Mouse (Mus musculus) kidney, adult 18-20 months (tissue): ENCODE results near the gene Magi3.
A peak's percentile ranks its signal among the peaks of the same experiment; 100 is the strongest.

Source experiments
- DNase-seq: peaks from one replicate; pipeline ENCODE4 v3.0.0; 2021

Magi3 gene

DNA sequence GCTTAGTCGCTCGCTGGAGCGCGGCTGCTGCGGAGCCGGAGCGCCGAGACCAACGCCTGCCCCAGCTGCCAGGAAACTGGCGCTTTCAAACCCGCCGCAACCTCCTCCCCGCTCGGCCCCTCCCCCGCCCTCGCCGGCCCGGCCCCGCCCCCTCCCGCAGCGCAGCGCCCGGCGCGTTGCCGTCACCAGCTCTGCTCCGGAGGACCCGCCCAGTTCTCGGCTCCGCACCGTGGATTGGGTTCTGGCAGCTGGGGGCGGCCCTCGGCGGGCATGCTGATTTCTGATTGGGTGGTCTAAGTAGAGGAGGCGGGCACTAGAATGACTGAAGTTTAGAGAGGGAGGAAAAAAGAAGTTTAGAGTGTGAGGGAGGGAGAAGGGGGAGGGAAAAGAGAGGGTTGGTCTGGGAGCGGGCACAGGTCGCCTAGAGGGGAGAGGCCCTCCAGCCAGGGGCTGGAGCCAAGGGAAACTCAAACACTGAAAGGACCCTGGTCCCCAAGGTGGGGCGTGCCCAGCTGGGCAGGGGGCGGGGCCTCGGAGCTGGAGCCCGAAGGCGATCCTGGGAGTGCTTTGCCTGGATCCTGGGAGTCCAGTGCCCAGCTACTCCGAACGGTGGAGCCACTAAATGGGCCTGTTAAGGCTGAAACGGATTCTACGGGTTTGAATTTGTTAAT lies at the start of gene Magi3:
Gene Magi3, minus strand, starts transcription at position 80 of the 671 bp plus-strand sequence.
- DNase-seq = peak; percentile 96

GRCm38 (mm10) chr3:104264530-104265145 lies 44.5 kb upstream of the Magi3 start:
- no peak for DNase-seq

GRCm38 (mm10) chr3:104260221-104260620 lies 40.0 kb upstream of the Magi3 start:
- no peak for DNase-seq

- DNase-seq = no peak
Observed at GRCm38 (mm10) chr3:104259168-104259567, 39.0 kb upstream of the Magi3 start.

DNA sequence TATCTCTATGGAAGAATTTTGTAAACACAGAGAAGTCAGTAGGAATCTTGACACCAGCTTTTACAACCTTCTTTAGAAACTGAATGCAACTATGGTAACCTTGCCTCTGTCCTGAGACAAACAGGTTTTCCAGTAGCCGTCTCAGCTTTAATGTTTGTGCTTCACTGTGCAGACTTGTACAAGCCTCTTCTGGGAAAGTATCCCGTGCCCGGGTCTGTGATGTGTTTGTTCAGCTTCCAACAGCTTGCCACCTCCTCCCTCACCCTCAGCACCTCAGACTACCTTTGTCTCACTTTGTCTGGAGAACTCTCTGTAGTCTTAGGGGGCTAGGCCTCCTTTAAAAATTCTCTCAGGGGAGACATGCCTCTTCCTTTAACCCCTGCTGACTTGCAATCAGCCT lies 36.9 kb upstream of the Magi3 start:
- no peak for DNase-seq

GRCm38 (mm10) chr3:104253760-104254159 lies 33.6 kb upstream of the Magi3 start:
- no peak for DNase-seq

GRCm38 (mm10) chr3:104247850-104248249 lies 27.7 kb upstream of the Magi3 start:
- DNase-seq = no peak

- DNase-seq = no peak
Observed at GRCm38 (mm10) chr3:104247057-104247456, 26.9 kb upstream of the Magi3 start.

- DNase-seq = no peak
Observed at GRCm38 (mm10) chr3:104244373-104244772, 24.2 kb upstream of the Magi3 start.

DNA sequence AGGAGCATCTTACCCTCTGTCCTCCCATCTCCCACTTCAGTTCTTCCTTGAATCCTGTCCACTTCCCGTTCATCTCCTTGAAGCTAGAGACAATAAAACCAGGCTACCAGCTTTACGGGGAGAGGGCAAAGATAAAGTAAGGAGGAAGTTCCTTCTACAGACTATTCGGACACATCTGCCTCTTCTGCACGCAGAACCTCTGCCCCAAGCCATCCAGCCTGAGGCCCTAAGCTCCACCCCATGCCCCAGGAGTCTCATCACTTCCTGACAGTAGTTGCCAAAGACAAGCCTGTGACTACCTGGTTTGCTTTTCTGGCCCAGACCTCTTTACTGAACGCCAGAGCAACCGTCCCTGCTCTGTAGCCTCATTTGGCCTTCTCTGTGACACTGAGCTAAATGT lies 23.8 kb upstream of the Magi3 start:
- DNase-seq = no peak

DNA sequence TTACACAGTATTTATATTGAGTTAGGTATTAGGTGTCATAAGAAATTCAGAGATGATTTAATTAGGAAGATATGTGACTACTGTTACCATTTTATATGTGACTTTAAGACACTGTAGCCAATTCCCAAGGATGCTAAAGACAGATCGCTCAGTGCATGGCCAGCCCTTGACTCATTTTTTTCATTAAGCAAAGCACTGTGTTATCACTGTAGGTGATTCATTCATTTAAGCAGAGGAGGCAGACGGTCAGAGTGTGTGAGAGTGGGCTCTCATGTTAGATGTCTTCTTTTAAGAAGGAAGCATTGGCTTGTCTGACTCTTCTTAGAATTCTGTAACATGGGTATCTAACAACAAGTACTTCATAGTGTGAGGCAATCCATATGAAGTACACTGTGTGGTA lies 19.6 kb upstream of the Magi3 start:
- DNase-seq = no peak

DNA sequence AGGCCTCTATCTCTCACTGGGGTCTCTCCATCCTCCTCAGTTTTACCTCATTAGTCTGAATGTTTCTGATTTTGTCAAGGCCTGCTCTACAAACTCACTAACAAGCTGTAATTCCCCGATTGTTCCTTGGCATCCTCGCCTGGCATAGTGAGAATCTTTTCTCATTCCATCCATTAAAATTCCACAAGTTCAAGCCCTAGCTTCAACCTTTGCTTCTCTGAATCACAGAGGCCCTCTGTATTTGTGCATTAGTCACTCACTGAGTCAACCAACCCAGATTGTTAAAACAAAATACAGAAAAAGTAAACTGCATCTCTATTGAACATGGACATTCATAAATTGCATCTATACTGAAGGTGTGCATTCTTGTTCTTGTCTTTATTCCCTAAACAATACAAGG lies 19.2 kb upstream of the Magi3 start:
- DNase-seq = no peak

GRCm38 (mm10) chr3:104237846-104238440 lies 17.8 kb upstream of the Magi3 start:
- no peak for DNase-seq

DNA sequence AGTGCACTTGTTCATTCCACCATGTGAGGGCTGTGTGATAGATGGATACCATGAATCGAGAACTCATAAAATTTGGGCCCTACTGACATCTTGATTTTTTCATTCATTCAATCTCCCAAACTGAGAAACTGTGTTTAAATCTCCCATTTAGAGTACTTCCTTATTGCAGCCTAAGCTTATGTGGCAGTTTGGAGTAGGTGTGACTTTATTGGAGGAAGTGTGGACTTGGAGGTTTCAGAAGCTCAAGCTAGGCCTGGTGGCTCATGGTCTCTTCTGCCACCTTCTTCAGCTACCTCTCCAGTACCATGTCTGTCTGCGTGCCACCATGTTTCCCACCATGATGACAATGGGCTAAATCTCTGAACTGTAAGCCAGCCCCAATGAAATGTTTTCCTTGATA lies 15.9 kb upstream of the Magi3 start:
- no peak for DNase-seq

- DNase-seq = no peak
Observed at GRCm38 (mm10) chr3:104235099-104235498, 14.9 kb upstream of the Magi3 start.

DNA sequence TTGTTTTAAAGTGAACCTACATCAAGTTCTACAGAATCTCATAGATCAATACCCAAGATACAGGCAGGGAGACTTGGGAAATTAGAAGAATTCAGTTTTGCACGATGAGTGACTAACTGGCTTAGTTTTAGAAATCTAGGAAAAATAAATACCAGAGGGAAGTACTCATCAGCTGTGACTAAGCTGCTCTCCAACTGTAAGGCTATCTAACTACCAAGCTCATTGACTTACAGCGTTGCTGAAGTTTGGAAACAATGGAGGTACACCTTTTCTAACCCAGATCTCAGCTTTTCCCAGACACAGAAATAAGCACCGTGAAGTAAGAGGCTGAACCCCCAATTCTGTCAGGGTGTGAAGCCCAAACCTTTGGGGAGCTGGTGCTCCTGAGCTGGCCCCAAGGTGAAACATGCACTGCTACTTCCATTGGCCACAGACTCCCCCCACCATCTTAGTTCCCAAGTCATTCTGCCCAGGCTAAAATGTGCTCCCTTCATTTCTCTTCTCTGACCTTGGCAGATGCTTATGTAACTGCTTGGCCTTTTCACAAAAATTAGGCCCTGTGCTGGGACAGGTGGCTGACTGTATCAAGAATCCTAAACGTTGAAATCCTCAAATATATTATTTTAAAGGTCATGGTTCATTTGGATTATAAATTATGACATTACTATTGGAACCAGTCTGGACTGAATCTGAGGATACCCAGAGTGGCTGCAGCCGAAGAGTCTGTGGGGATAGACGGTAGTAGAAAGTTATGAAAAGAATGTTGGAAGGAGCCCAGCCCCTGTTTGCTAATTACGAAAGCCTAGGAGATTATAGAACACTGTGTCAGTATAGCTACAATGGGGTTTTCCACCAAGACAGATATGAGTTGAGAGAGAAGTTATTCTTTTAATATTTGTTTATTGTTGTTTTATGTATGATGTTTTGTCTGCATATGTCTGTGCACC lies 13.5 kb upstream of the Magi3 start:
- DNase-seq = no peak

- peak; percentile 26 for DNase-seq
Observed at GRCm38 (mm10) chr3:104227438-104228111, 7.4 kb upstream of the Magi3 start.

GRCm38 (mm10) chr3:104226731-104227130 lies 6.6 kb upstream of the Magi3 start:
- no peak for DNase-seq

GRCm38 (mm10) chr3:104221156-104221555 lies 982 bp upstream of the Magi3 start:
- DNase-seq = no peak

DNA sequence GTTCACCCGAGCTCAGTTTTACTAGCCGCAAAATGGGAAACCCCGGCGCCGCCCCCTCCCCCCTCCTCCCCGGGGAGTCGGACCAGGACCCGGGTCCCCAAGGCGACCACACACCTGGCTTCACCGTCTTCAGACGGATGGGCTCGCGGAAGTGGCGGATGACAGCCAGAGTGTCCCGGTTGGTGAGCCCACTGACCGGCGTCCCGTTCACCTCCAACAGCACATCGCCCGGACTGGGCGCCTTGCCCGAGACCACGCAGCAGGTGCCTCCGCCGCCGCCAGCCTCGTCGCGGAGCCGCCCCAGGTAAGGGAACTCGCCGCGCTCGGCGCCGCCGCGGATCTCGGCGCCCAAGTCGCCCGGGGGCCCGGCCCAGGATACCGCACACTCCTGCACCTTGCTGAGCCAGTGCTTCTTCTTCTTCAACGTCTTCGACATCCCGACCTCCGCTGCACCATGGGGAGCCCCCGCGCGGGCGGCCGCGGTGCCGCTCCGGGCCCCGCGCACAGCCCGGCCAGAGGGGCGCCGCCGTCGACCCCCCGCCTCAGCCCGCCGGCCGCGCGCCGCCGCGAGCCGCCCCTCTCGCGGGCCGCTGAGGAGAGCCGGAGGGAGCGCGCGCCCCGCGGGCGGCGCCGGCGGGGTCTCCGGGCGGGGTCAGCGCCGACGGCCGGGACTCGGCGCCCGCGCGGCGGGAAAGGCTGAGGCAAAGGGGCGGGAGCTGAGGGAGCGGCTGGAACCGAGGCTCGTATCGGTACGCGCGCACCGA lies 461 bp downstream of the Magi3 start:
- peak; percentile 76 for DNase-seq

- DNase-seq = peak; percentile 49
Observed at GRCm38 (mm10) chr3:104218926-104219325, 1.2 kb downstream of the Magi3 start.

DNA sequence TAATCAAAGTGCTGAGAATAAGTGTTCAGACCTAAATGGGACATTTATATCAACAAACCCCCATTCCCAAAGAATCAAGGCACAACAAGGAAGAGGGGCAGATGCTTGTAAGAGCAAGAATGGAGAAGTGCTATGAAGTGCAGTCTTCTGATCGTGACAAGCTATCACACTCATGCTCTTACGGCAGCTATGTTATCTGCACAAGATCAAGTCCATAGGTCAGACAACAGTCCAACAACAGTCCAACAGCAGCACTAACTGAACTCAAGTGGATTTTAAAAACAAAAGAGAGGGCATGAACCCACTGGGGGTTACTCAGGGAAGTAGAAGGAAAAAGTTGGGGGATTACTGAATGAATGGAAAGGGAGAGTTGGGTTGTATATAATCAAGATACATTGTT lies 30.4 kb downstream of the Magi3 start:
- no peak for DNase-seq
